16 mouse cellular contexts compared by ENCODE assay signal in genomic region chr11:111159299-111159698, GRCm38 (mm10).
"Had no signal": no experiment of that assay in that cellular context is flagged by ENCODE, and none has a peak within 500 bp of the region (broad histone marks: within the 10 kb centered on the region; RNA-seq: fewer than 3 reads in every experiment).

No protein-coding gene starts in this region.

- H3K27ac ChIP-seq: neural tube, embryonic 13.5 days; neural tube, embryonic 15.5 days; stomach, embryonic 15.5 days; stomach, postnatal 0 days had no signal

- H3K27me3 ChIP-seq: neural tube, embryonic 13.5 days; neural tube, embryonic 15.5 days; stomach, embryonic 15.5 days had no signal

- H3K9me3 ChIP-seq: neural tube, embryonic 13.5 days; neural tube, embryonic 15.5 days; stomach, embryonic 15.5 days had no signal

- H3K4me1 ChIP-seq: neural tube, embryonic 13.5 days; neural tube, embryonic 15.5 days; stomach, embryonic 15.5 days had no signal

- H3K36me3 ChIP-seq: neural tube, embryonic 13.5 days; neural tube, embryonic 15.5 days; stomach, embryonic 15.5 days had no signal

- H3K4me3 ChIP-seq: neural tube, embryonic 13.5 days; neural tube, embryonic 15.5 days; stomach, embryonic 15.5 days had no signal

- H3K9ac ChIP-seq: neural tube, embryonic 13.5 days; neural tube, embryonic 15.5 days; stomach, embryonic 15.5 days had no signal

- DNase-seq: retina, postnatal 1 day; right cerebral cortex, adult 18-20 months; right cerebral cortex, postnatal 14 days; right cerebral cortex, postnatal 25 days; right cerebral cortex, postnatal 4 days; spleen, adult 18-20 months; thymus, adult 18-20 months; thymus, adult 2 months; thymus, postnatal 14 days; thymus, postnatal 25 days; thymus, postnatal 36 days; thymus, postnatal 4 days had no signal

- H3K4me2 ChIP-seq: neural tube, embryonic 13.5 days; neural tube, embryonic 15.5 days; stomach, embryonic 15.5 days had no signal
